8 mouse cellular contexts compared by ENCODE assay signal in the genomic region with DNA sequence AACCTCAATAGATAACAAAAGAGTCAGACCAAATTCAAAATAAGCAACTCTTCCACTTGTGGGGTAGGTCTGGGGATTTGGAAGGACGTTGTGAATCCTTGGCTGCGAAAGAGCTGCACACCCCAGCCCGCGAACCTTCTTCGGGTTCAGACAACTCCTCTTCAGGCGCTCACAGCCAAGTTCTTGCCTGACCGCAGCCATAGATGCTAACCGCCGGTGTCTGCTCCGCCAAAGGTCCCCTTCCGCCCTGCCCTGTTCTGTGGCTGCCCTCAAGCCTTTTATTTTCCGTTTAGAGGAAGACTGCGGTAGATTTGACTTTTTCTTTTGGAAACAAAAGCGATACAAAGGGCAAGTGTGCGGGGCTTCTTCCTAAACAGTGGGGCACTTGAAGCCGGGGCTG.
DNase-seq lines count a peak whose midpoint lies in the region; ATAC-seq and TF ChIP-seq lines count a peak whose summit lies in the region.

No protein-coding gene starts in this region.

- DNase-seq in heart, postnatal 14 days: no peak
- DNase-seq in forebrain, embryonic 11.5 days (ENCODE audit: low spot score): peak; percentile 63
- peak; percentile 38 for DNase-seq in limb, embryonic 10.5 days (ENCODE audit: low spot score)
- peak; percentile 51 for DNase-seq in naive thymus-derived CD4-positive, alpha-beta T cell, adult 2 months (ENCODE audit: low read depth)
- no peak for DNase-seq in gastrocnemius, postnatal 36 days
- DNase-seq in testis, postnatal 14 days (ENCODE audit: low spot score): no peak

- no peak overlapping the region for H3K27ac ChIP-seq in heart, embryonic 15.5 days
- peak overlapping the region; percentile 69 for H3K27ac ChIP-seq in ES-Bruce4 (ENCODE audit: insufficient read depth, low read length)
- H3K27ac ChIP-seq in forebrain, embryonic 11.5 days (ENCODE audit: low read depth, low read length): no peak overlapping the region
- no peak overlapping the region for H3K27ac ChIP-seq in limb, embryonic 10.5 days

- no peak for ATAC-seq in heart, embryonic 15.5 days (replicated peaks; ENCODE audit: insufficient number of reproducible peaks, insufficient read depth, low FRiP score, low read depth)
- ATAC-seq in forebrain, embryonic 11.5 days (replicated peaks; ENCODE audit: low FRiP score): no peak

- H3K27me3 ChIP-seq in heart, embryonic 15.5 days: peaks cover 9% of the 10 kb centered on the region
- no peaks in the 10 kb centered on the region for H3K27me3 ChIP-seq in ES-Bruce4 (ENCODE audit: control insufficient read depth, insufficient read depth, low read length, poor library complexity, severe bottlenecking)
- peaks cover 5% of the 10 kb centered on the region; the same call in 1 of the 2 replicates for H3K27me3 ChIP-seq in forebrain, embryonic 11.5 days (ENCODE audit: control insufficient read depth, insufficient read depth, low read length)
- peaks cover 35% of the 10 kb centered on the region for H3K27me3 ChIP-seq in limb, embryonic 10.5 days (ENCODE audit: low read depth, poor library complexity, severe bottlenecking)

- H3K4me2 ChIP-seq in heart, embryonic 15.5 days: peak overlapping the region; percentile 64
- peak overlapping the region; percentile 45 for H3K4me2 ChIP-seq in forebrain, embryonic 11.5 days (ENCODE audit: low read depth, low read length, severe bottlenecking)

- intact Hi-C loops in heart, postnatal 14 days (cut with DNase I): no loop called here
- intact Hi-C loops in gastrocnemius, postnatal 36 days (cut with DNase I): no loop called here

- H3K36me3 ChIP-seq in heart, embryonic 15.5 days: no peaks in the 10 kb centered on the region
- no peaks in the 10 kb centered on the region for H3K36me3 ChIP-seq in ES-Bruce4 (ENCODE audit: control insufficient read depth, insufficient read depth, low read length, poor library complexity, severe bottlenecking)
- H3K36me3 ChIP-seq in forebrain, embryonic 11.5 days (ENCODE audit: control insufficient read depth, insufficient read depth, low read length): no peaks in the 10 kb centered on the region
- no peaks in the 10 kb centered on the region for H3K36me3 ChIP-seq in limb, embryonic 10.5 days

- 0 out of 2 replicates have a peak, but pooled peaks cover 4% of the 10 kb centered on the region for H3K9me3 ChIP-seq in heart, embryonic 15.5 days (replicated peaks)
- H3K9me3 ChIP-seq in ES-Bruce4 (replicated peaks; ENCODE audit: control insufficient read depth, insufficient read depth, low read length, poor library complexity, severe bottlenecking): peaks cover 5% of the 10 kb centered on the region
- no peaks in the 10 kb centered on the region for H3K9me3 ChIP-seq in forebrain, embryonic 11.5 days (ENCODE audit: control insufficient read depth, low read length)
- no peaks in the 10 kb centered on the region for H3K9me3 ChIP-seq in limb, embryonic 10.5 days (replicated peaks)

- no peak for TF ChIP-seq EP300 in ES-Bruce4 (IDR thresholded peaks at IDR 0.05; ENCODE audit: insufficient read depth, low read depth, low read length)

- peak overlapping the region; percentile 43 for H3K4me3 ChIP-seq in heart, embryonic 15.5 days
- H3K4me3 ChIP-seq in ES-Bruce4 (ENCODE audit: low read depth, low read length): peak overlapping the region; percentile 15
- H3K4me3 ChIP-seq in forebrain, embryonic 11.5 days (ENCODE audit: low read depth, low read length): peak overlapping the region; percentile 15; the same call in 1 of the 2 replicates
- peak overlapping the region; percentile 23 for H3K4me3 ChIP-seq in limb, embryonic 10.5 days

- H3K9ac ChIP-seq in heart, embryonic 15.5 days: peak overlapping the region; percentile 16; the same call in 1 of the 2 replicates
- H3K9ac ChIP-seq in ES-Bruce4 (ENCODE audit: low read depth, poor library complexity, severe bottlenecking): peak overlapping the region; percentile 53
- peak overlapping the region; percentile 23; the same call in 1 of the 2 replicates for H3K9ac ChIP-seq in forebrain, embryonic 11.5 days (ENCODE audit: low read length)

- no peak for TF ChIP-seq CTCF in ES-Bruce4 (IDR thresholded peaks at IDR 0.05; ENCODE audit: low read depth, low read length)

- 11% methylated on average over 16 of the region's 16 CpGs for WGBS in heart, embryonic 15.5 days
- 2% methylated on average over 16 of the region's 16 CpGs for WGBS in forebrain, embryonic 11.5 days
- WGBS in limb, embryonic 10.5 days: 12% methylated on average over 16 of the region's 16 CpGs

- TF ChIP-seq POLR2A in ES-Bruce4 (IDR thresholded peaks at IDR 0.05; ENCODE audit: insufficient read depth, low read length): no peak

- peaks cover 4% of the 10 kb centered on the region; the same call in 1 of the 2 replicates for H3K4me1 ChIP-seq in heart, embryonic 15.5 days (replicated peaks)
- peaks cover 8% of the 10 kb centered on the region for H3K4me1 ChIP-seq in ES-Bruce4 (ENCODE audit: control insufficient read depth, insufficient read depth, low read length)
- no peaks in the 10 kb centered on the region; the same call in 1 of the 2 replicates for H3K4me1 ChIP-seq in forebrain, embryonic 11.5 days (replicated peaks; ENCODE audit: control insufficient read depth, insufficient read depth, low read length)
- H3K4me1 ChIP-seq in limb, embryonic 10.5 days: peaks cover 16% of the 10 kb centered on the region

Comparison
In these comparisons a context has a peak if more than half of its experiments do, and no peak if none do; other contexts are left out.
1. DNase-seq: peak in forebrain, embryonic 11.5 days (single experiment), limb, embryonic 10.5 days (single experiment) and naive thymus-derived CD4-positive, alpha-beta T cell, adult 2 months (single experiment); none in heart, postnatal 14 days (0 of 2), gastrocnemius, postnatal 36 days (0 of 2) and testis, postnatal 14 days (single experiment).
2. Peak in every context shown above with its lines, with median percentiles within 50 percentile points of each other: H3K4me3 ChIP-seq and H3K9ac ChIP-seq.